Mouse (Mus musculus) kidney, embryonic 14.5 days (tissue): ENCODE results near the gene Stac2. TPM values are rescaled to one million over a fixed set of nuclear protein-coding genes. Genes with fewer than 3 reads are reported as not detected.

Experiments used
- ATAC-seq: fragments of 200-750 bp; cut with Nextera tagmentation; 2 replicates; pipeline ENCODE4 v1.8.0; 2017; ENCODE audit warnings: moderate number of reproducible peaks, mild to moderate bottlenecking, moderate TSS enrichment, moderate library complexity; ENCODE audit not compliant: low FRiP score, low TSS enrichment
- H3K27ac ChIP-seq: fragments of 300-500 bp; sonication (generic); 2 replicates; pipeline ENCODE4 v1.5.1; 2014; ENCODE audit warnings: low read depth, mild to moderate bottlenecking, low read length, moderate library complexity, mixed read lengths
- H3K27me3 ChIP-seq: fragments of 300-500 bp; sonication (generic); 2 replicates; pipeline ENCODE4 v1.6.1; 2014; ENCODE audit warnings: mild to moderate bottlenecking, low read length; ENCODE audit not compliant: control insufficient read depth, insufficient read depth
- H3K36me3 ChIP-seq: fragments of 300-500 bp; sonication (generic); 2 replicates; pipeline ENCODE4 v1.6.1; 2014; ENCODE audit warnings: low read length, mixed read lengths; ENCODE audit not compliant: control insufficient read depth, insufficient read depth
- H3K4me1 ChIP-seq: fragments of 300-500 bp; sonication (generic); 2 replicates; pipeline ENCODE4 v1.6.1; 2014; ENCODE audit warnings: low read length, mixed read lengths; ENCODE audit not compliant: control insufficient read depth, insufficient read depth
- H3K4me2 ChIP-seq: fragments of 300-500 bp; sonication (generic); replicated peaks from 2 replicates; pipeline ENCODE4 v1.6.1; 2014; ENCODE audit warnings: low read depth, mild to moderate bottlenecking, low read length
- H3K4me3 ChIP-seq: fragments of 300-500 bp; sonication (generic); 2 replicates; pipeline ENCODE4 v1.5.1; 2014; ENCODE audit warnings: mild to moderate bottlenecking, low read length
- H3K9ac ChIP-seq: fragments of 300-500 bp; sonication (generic); 2 replicates; pipeline ENCODE4 v1.6.1; 2014; ENCODE audit warnings: low read depth, mild to moderate bottlenecking, low read length, moderate library complexity
- H3K9me3 ChIP-seq: fragments of 300-500 bp; sonication (generic); 2 replicates; pipeline ENCODE4 v1.6.1; 2016; ENCODE audit warnings: low read length; ENCODE audit not compliant: control insufficient read depth
- WGBS: fragments of 180-500 bp; shearing (Covaris S2); extraction: QIAGEN DNeasy Blood & Tissue Kit; methylation state at CpG from one replicate; pipeline ENCODE4 v1.1.7; 2014; 5-methylcytosine and 5-hydroxymethylcytosine counted together
- polyA plus RNA-seq: library from polyadenylated mRNA; unstranded; fragments of >200 nt; fragmentation: Nextera tagmentation; extraction: Ambion mirVana; gene quantifications from 2 replicates; pipeline ENCODE4 v1.2.1, GENCODE M21; 2014

The Stac2 gene
- polyA plus RNA-seq, 1 experiment from 2014 or later, result 4.1 TPM

DNA sequence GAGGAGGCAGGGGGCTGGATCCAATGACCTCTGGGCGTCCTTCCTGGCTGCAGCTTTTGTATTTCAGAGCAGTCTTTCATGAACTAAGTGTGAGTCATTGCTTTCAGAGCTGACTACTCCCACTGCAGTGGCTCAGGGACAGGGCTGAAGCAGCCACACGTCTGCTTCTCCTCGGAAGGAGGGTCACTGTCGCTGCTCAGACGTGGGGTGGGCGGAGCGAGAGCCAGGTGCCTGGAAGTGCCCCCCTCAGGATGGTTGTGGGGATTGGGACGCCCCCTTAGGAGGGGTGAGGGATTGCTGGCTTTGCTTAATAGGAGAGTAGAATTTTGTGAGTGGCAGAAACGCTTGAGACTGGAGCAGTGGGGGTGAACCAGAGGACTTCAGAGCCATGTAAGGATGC lies 4.2 kb upstream of the Stac2 start:
- no peak overlapping the region for H3K9ac ChIP-seq
- 14% methylated on average over 9 of the region's 9 CpGs for WGBS
- H3K27ac ChIP-seq, result no peak overlapping the region
- no peak for ATAC-seq
- H3K27me3 ChIP-seq, result peaks cover 8% of the 10 kb centered on the region
- H3K9me3 ChIP-seq, result no peaks in the 10 kb centered on the region
- H3K36me3 ChIP-seq, result no peaks in the 10 kb centered on the region
- H3K4me3 ChIP-seq, result no peak overlapping the region
- 0 out of 2 replicates have a peak overlapping the region, but pooled peaks have one; percentile 4 for H3K4me2 ChIP-seq
- peaks cover 10% of the 10 kb centered on the region; the same call in 1 of the 2 replicates for H3K4me1 ChIP-seq

DNA sequence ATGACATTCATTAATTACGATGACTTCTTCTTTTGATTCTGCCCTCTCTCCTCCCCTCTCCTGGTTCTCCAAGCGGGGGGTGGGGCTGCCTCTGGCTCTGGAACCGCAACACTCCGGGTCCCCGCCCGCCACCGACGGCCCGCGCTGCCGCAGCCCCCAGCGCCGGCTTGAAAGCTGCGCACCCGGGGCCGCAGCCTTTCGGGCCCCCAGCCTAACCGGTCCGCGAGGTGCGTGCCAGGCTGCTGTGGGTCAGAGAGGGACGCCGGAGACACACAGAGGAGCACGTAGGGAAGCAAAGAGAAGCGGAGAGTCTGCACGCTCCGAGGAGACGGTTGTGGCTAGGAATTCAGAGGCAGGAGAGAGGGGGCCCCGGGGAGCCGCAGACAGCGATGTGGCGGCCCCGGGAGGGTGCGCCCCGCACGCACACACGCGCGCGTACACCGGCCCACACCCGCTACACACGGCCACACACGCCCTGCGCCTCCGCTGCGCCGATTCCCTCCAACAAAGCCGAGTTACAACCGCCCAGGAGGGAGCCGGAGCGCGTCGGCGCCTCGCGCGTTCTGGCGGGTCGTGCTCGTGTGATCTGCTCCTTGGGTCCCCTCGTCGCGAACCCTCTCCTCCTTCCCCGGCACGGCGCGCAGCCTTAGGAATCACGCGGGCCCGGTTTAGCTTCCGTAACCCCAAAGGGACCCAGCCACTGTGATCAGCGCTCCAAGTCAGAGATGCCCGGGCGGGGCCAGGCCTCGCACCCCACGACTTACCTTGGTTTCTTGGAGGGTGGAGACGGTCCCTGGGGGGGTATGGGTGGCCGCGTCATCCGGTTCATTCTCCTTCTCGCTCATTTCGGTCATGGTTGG lies 903 bp downstream of the Stac2 start:
- H3K4me3 ChIP-seq, result peak overlapping the region; percentile 49
- no peaks in the 10 kb centered on the region for H3K9me3 ChIP-seq
- H3K27me3 ChIP-seq, result peaks cover 21% of the 10 kb centered on the region
- WGBS, result under 1% methylated on average over 81 of the region's 83 CpGs
- peak; percentile 14; the same call in 1 of the 2 replicates for ATAC-seq
- no peaks in the 10 kb centered on the region for H3K36me3 ChIP-seq
- peaks cover 19% of the 10 kb centered on the region for H3K4me1 ChIP-seq
- H3K27ac ChIP-seq, result no peak overlapping the region
- H3K9ac ChIP-seq, result peak overlapping the region; percentile 63
- peak overlapping the region; percentile 81 for H3K4me2 ChIP-seq

DNA sequence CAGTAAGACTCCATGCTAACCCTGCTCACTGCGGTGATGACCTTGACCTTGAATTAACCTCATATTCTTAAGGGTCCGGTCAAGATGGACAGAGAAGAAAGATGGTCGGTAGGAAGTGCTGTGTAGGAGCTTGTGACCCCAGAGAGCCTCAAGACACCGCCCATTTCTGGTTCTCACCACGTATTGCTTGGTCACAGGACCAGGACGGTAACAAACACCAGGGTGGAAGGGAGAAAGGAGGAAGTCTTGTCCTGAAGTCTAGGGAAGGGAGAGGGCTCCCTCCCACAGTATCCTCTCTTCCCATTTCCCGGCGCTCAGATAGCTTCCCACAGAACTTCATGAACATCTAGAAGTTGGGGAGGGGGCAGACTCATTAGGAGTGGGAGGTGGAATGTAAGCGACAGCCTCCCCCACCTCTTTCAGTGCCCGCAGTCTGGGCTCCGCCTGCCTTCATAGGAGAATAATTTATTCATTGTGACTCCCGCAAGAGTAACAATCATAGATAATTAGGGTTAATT lies 1.6 kb downstream of the Stac2 start:
- no peak for ATAC-seq
- Histone ChIP-seq H3K9ac (peak overlapping the region; percentile 63; the same call in 1 of the 2 replicates), H3K9me3 (no peaks in the 10 kb centered on the region), H3K27me3 (peaks cover 21% of the 10 kb centered on the region), H3K27ac (no peak overlapping the region), H3K4me3 (peak overlapping the region; percentile 49), H3K36me3 (no peaks in the 10 kb centered on the region), H3K4me1 (peaks cover 17% of the 10 kb centered on the region), H3K4me2 (peak overlapping the region; percentile 81)
- WGBS, result 4% methylated on average over 12 of the region's 12 CpGs

GRCm38 (mm10) chr11:98050940-98051339 lies 2.3 kb downstream of the Stac2 start:
- H3K4me1 ChIP-seq, result peaks cover 17% of the 10 kb centered on the region
- WGBS, result 33% methylated on average over 1 of the region's 2 CpGs
- no peak overlapping the region for H3K27ac ChIP-seq
- no peak overlapping the region for H3K9ac ChIP-seq
- no peak for ATAC-seq
- no peaks in the 10 kb centered on the region for H3K9me3 ChIP-seq
- no peaks in the 10 kb centered on the region for H3K36me3 ChIP-seq
- H3K4me2 ChIP-seq, result no peak overlapping the region
- H3K27me3 ChIP-seq, result peaks cover 21% of the 10 kb centered on the region
- no peak overlapping the region; the same call in 1 of the 2 replicates for H3K4me3 ChIP-seq

GRCm38 (mm10) chr11:98050520-98050815 lies 2.8 kb downstream of the Stac2 start:
- Histone ChIP-seq H3K27me3 (peaks cover 21% of the 10 kb centered on the region), H3K4me1 (peaks cover 17% of the 10 kb centered on the region), H3K9ac (no peak overlapping the region), H3K4me3 (no peak overlapping the region), H3K4me2 (no peak overlapping the region), H3K9me3 (no peaks in the 10 kb centered on the region), H3K36me3 (no peaks in the 10 kb centered on the region), H3K27ac (no peak overlapping the region)
- no peak for ATAC-seq
- WGBS, result 26% methylated on average over 2 of the region's 2 CpGs

DNA sequence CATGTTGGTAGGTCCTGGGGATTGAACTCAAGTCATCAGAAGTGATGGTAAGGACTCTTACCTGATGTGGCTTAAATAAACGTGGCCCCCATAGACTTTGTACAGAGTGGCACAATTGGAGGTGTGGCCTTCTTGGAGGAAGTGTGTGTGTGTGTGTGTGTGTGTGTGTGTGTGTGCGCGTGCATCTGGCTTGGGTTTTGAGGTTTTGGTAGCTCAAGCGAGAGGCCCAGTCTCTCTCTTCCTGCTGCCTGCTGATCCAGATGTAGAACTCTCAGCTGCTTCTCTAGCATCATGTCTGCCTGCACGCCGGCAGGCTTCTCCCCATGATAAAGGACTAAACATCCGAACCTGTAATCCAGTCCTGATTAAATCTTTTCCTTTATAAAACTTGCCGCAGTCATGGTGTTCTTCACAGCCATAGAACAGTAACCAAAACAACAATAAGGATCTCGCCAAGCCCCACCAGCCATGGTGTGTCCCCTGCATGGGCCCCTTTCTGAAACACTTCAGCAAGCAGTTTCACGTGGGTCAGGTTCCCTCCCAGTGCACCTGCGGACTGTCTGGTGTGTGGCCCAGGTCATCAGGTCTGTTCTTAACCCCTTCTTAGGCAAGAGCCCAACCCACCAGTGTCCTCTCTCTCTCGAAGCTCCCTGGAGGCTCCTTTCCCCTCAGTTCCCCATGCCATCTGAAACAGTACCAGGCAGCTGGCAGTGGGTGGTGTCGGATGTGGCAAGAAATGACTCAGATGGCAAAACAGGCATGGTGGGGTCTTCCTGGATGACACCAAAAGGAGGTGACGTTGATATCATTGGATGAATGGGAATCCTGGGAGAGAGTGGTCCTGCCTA lies 3.4 kb downstream of the Stac2 start:
- H3K9me3 ChIP-seq, result no peaks in the 10 kb centered on the region
- peaks cover 21% of the 10 kb centered on the region for H3K27me3 ChIP-seq
- ATAC-seq, result no peak
- H3K27ac ChIP-seq, result no peak overlapping the region
- H3K4me3 ChIP-seq, result no peak overlapping the region
- peaks cover 17% of the 10 kb centered on the region for H3K4me1 ChIP-seq
- no peak overlapping the region for H3K9ac ChIP-seq
- H3K4me2 ChIP-seq, result no peak overlapping the region
- H3K36me3 ChIP-seq, result no peaks in the 10 kb centered on the region
- WGBS, result 59% methylated on average over 14 of the region's 14 CpGs

GRCm38 (mm10) chr11:98047745-98048144 lies 5.5 kb downstream of the Stac2 start:
- H3K27me3 ChIP-seq, result peaks cover 15% of the 10 kb centered on the region
- H3K27ac ChIP-seq, result no peak overlapping the region
- H3K9ac ChIP-seq, result no peak overlapping the region
- no peak for ATAC-seq
- no peak overlapping the region for H3K4me2 ChIP-seq
- H3K9me3 ChIP-seq, result no peaks in the 10 kb centered on the region
- H3K4me1 ChIP-seq, result peaks cover 21% of the 10 kb centered on the region
- H3K4me3 ChIP-seq, result no peak overlapping the region
- 74% methylated on average over 4 of the region's 4 CpGs for WGBS
- H3K36me3 ChIP-seq, result no peaks in the 10 kb centered on the region

DNA sequence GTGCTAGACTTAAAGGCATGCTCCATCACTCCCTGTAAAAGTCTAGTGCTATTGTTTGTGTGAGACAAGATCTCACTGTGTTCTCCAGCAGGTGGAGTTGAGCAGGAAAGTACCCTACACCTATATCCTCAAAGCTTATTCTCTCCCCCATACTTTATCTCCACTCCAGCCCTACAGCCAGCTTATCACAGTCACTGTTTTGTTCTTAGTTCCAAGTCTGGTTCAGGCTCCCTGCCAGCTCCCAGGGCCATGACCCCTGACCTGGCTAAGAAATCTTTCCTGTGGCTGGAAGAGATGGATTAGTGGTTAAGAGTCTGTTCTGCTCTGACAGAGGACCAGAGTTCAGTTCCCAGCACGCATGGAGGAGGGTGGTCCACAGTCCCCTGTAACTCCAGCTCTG lies 6.8 kb downstream of the Stac2 start:
- peaks cover 3% of the 10 kb centered on the region for H3K27me3 ChIP-seq
- WGBS, result 75% methylated on average over 1 of the region's 1 CpGs
- no peak overlapping the region for H3K9ac ChIP-seq
- H3K4me3 ChIP-seq, result no peak overlapping the region
- H3K4me1 ChIP-seq, result peaks cover 9% of the 10 kb centered on the region
- H3K36me3 ChIP-seq, result no peaks in the 10 kb centered on the region
- no peak for ATAC-seq
- H3K4me2 ChIP-seq, result no peak overlapping the region
- no peaks in the 10 kb centered on the region for H3K9me3 ChIP-seq
- no peak overlapping the region for H3K27ac ChIP-seq
